Mouse (Mus musculus) forelimb bud, embryonic 11.5 days (tissue): ENCODE measurements around the gene Utf1.

Experiments used
- DNase-seq: peaks from one replicate; pipeline ENCODE4 v3.0.0-alpha.2; 2012; ENCODE audit warnings: low read depth, low spot score

Utf1 gene

GRCm38 (mm10) chr7:139943674-139944281, at the start of gene Utf1:
TSS of gene Utf1 (plus strand) at chr7:139943789.
- peak; percentile 17 for DNase-seq

- DNase-seq: no peak
Measured at GRCm38 (mm10) chr7:139894655-139895557, 48.7 kb upstream of the Utf1 start, which contains the start of gene Kndc1. TSS of gene Kndc1 (plus strand) at chr7:139894696.

- DNase-seq: no peak
Measured at GRCm38 (mm10) chr7:139896271-139896670, 47.3 kb upstream of the Utf1 start.

- DNase-seq: no peak
Measured at GRCm38 (mm10) chr7:139896796-139897195, 46.8 kb upstream of the Utf1 start.

GRCm38 (mm10) chr7:139898606-139899005, 45.0 kb upstream of the Utf1 start:
- DNase-seq: no peak

GRCm38 (mm10) chr7:139899505-139899904, 44.1 kb upstream of the Utf1 start:
- DNase-seq: no peak

- DNase-seq: no peak
Measured at GRCm38 (mm10) chr7:139900456-139900855, 43.1 kb upstream of the Utf1 start.

GRCm38 (mm10) chr7:139900896-139901295, 42.7 kb upstream of the Utf1 start:
- DNase-seq: no peak

- DNase-seq: no peak
Measured at GRCm38 (mm10) chr7:139901981-139902380, 41.6 kb upstream of the Utf1 start.

- DNase-seq: no peak
Measured at GRCm38 (mm10) chr7:139905261-139905660, 38.3 kb upstream of the Utf1 start.

- peak; percentile 50 for DNase-seq
Measured at GRCm38 (mm10) chr7:139905661-139906060, 37.9 kb upstream of the Utf1 start.

GRCm38 (mm10) chr7:139908176-139908575, 35.4 kb upstream of the Utf1 start:
- DNase-seq: no peak

- DNase-seq: no peak
Measured at GRCm38 (mm10) chr7:139909469-139909868, 34.1 kb upstream of the Utf1 start.

GRCm38 (mm10) chr7:139910204-139910835, 33.3 kb upstream of the Utf1 start:
- no peak for DNase-seq

- DNase-seq: no peak
Measured at GRCm38 (mm10) chr7:139914141-139915047, 29.2 kb upstream of the Utf1 start.

- DNase-seq: no peak
Measured at GRCm38 (mm10) chr7:139915646-139916257, 27.8 kb upstream of the Utf1 start.

GRCm38 (mm10) chr7:139916345-139916744, 27.2 kb upstream of the Utf1 start:
- DNase-seq: no peak

- no peak for DNase-seq
Measured at GRCm38 (mm10) chr7:139918262-139918661, 25.3 kb upstream of the Utf1 start.

GRCm38 (mm10) chr7:139930732-139931131, 12.9 kb upstream of the Utf1 start:
- no peak for DNase-seq

GRCm38 (mm10) chr7:139936705-139937104, 6.9 kb upstream of the Utf1 start:
- DNase-seq: no peak

GRCm38 (mm10) chr7:139937138-139937537, 6.5 kb upstream of the Utf1 start:
- no peak for DNase-seq
